Mouse (Mus musculus) lung, postnatal 0 days (tissue): ENCODE results near the gene Gcsh.

Source experiments
- CTCF ChIP-seq: IDR thresholded peaks from 2 replicates; pipeline ENCODE4 v1.5.1; 2016; ENCODE audit warnings: antibody characterized with exemption, mild to moderate bottlenecking
- EP300 ChIP-seq: IDR thresholded peaks from 2 replicates; pipeline ENCODE4 v1.6.1; 2016; ENCODE audit warnings: antibody characterized with exemption, mild to moderate bottlenecking, control low read depth

DNA sequence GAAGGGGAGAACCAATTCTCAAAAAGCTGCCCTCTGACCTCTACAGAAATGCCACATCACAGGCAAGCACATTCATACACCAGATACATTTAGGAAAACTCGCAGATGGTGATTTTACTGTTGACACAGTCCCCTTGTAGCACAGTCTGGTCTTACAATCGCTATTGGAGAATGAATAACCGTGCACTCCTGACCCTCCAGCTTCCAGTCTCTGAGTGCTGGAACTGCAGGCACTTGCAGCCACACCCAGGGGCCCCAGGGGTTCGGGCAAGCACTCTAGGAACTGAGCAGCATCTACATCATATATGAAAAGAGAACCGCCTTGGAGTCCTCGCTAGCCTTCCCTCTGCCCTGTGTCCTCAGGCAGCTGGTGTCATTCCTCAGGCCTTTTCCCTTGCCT, 38.1 kb upstream of the Gcsh start:
- no peak for TF ChIP-seq CTCF
- no peak for TF ChIP-seq EP300
